Mouse (Mus musculus) thymus, adult 2 months (tissue): ENCODE data around the gene Gm21970.

ENCODE experiments used
- CTCF ChIP-seq: fragments of 200-500 bp; IDR thresholded peaks from 2 replicates; pipeline ENCODE4 v1.5.1; 2012; ENCODE audit warnings: mild to moderate bottlenecking, control low read depth, low read length, moderate library complexity, borderline replicate concordance; ENCODE audit not compliant: control insufficient read depth, poor library complexity, insufficient read depth; ENCODE audit errors: extremely low read depth
- POLR2A ChIP-seq: fragments of 200-500 bp; IDR thresholded peaks from 2 replicates; pipeline ENCODE4 v1.6.1; 2012; ENCODE audit warnings: mild to moderate bottlenecking, low read length, control low read depth, moderate library complexity; ENCODE audit not compliant: control insufficient read depth, poor library complexity, insufficient read depth; ENCODE audit errors: extremely low read depth

DNA sequence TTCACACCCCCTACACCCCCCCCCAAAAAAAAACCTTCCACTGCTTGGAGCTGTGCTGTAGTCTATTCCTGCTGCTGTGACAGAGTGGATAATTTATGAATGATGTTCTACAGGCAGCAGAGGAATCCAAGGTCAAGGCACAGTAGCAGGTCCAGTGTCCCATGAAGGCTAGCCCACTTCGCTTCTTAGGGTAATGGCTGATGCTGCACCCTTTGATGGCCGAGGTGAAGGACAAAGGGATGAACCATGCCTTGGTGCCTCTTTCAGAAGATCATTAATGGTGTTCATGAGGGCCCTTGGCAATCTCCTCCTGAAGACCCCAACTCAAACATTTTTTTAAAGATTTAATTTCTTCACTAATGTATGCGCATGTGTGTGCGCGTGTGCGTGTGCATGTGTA, 24.8 kb downstream of the Gm21970 start:
- TF ChIP-seq POLR2A = no peak
- no peak for TF ChIP-seq CTCF
